Comparison of ENCODE assay signal across 30 mouse cellular contexts in the genomic region with DNA sequence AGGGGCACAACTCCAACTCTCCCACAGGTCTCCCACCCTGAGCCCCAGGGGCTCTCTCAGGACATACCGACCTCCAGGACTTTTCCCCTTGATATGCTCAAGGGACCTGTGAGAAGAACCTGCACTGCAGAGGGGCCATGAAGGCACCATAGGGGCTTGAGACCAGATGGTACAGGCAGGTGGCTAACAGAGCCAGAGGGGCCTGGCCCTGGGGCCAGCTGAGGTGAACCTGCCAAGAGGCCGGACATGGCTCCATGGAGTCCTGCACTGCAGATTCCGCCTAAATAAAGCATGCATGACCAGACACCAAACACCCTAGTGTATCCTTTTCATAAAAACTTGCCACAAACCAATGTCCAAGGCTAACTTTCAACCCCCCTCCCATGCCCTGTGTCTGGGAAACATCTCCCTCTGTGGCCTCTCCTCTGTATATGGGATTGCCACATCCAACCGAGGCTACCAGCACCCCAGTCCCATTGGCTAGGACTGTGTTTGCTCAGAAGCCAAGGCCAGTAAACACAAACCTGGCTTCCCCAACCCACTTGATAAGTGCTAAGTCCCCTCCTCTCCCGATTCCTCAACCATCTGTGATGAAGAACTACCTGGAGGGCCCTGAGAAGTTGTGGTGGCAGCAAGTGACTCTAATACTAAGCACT. TPM values are rescaled to one million over a fixed set of nuclear protein-coding genes. Genes with fewer than 3 reads are reported as not detected.
DNase-seq lines count a peak whose midpoint lies in the region; ATAC-seq and TF ChIP-seq lines count a peak whose summit lies in the region.
"Had no signal": no experiment of that assay in that cellular context is flagged by ENCODE, and none has a peak within 500 bp of the region (broad histone marks: within the 10 kb centered on the region; RNA-seq: fewer than 3 reads in every experiment).

No protein-coding gene starts in this region.

- no peak overlapping the region for H3K4me2 ChIP-seq in liver, embryonic 13.5 days
- no peak overlapping the region for H3K4me2 ChIP-seq in midbrain, embryonic 11.5 days
- H3K4me2 ChIP-seq: forebrain, embryonic 15.5 days; heart, embryonic 13.5 days; kidney, embryonic 15.5 days; limb, embryonic 12.5 days; lung, embryonic 15.5 days; neural tube, embryonic 13.5 days had no signal

- H3K27ac ChIP-seq in liver, embryonic 13.5 days: no peak overlapping the region
- H3K27ac ChIP-seq in midbrain, embryonic 11.5 days (ENCODE audit: low read depth, low read length): no peak overlapping the region
- H3K27ac ChIP-seq: embryonic facial prominence, embryonic 10.5 days; forebrain, embryonic 15.5 days; heart, embryonic 13.5 days; hindbrain, postnatal 0 days; kidney, embryonic 15.5 days; limb, embryonic 12.5 days; lung, embryonic 15.5 days; neural tube, embryonic 13.5 days had no signal

- H3K9me3 ChIP-seq in liver, embryonic 13.5 days (replicated peaks): no peaks in the 10 kb centered on the region
- no peaks in the 10 kb centered on the region for H3K9me3 ChIP-seq in midbrain, embryonic 11.5 days (ENCODE audit: control insufficient read depth, low read length)
- H3K9me3 ChIP-seq: embryonic facial prominence, embryonic 10.5 days; forebrain, embryonic 15.5 days; heart, embryonic 13.5 days; kidney, embryonic 15.5 days; limb, embryonic 12.5 days; lung, embryonic 15.5 days; neural tube, embryonic 13.5 days had no signal

- no peak overlapping the region for H3K9ac ChIP-seq in liver, embryonic 13.5 days
- H3K9ac ChIP-seq in midbrain, embryonic 11.5 days (ENCODE audit: low read length): no peak overlapping the region
- H3K9ac ChIP-seq: forebrain, embryonic 15.5 days; heart, embryonic 13.5 days; kidney, embryonic 15.5 days; limb, embryonic 12.5 days; lung, embryonic 15.5 days; neural tube, embryonic 13.5 days had no signal

- H3K36me3 ChIP-seq in liver, embryonic 13.5 days: no peaks in the 10 kb centered on the region
- H3K36me3 ChIP-seq in midbrain, embryonic 11.5 days (ENCODE audit: control insufficient read depth, insufficient read depth, low read length): no peaks in the 10 kb centered on the region
- H3K36me3 ChIP-seq: embryonic facial prominence, embryonic 10.5 days; forebrain, embryonic 15.5 days; kidney, embryonic 15.5 days; limb, embryonic 12.5 days; lung, embryonic 15.5 days had no signal

- TF ChIP-seq POLR2A in lung, adult 2 months (IDR thresholded peaks at IDR 0.05; ENCODE audit: borderline replicate concordance, extremely low read depth, low read depth, low read length): no peak

- H3K4me3 ChIP-seq in liver, embryonic 13.5 days (replicated peaks): no peak overlapping the region
- no peak overlapping the region for H3K4me3 ChIP-seq in midbrain, embryonic 11.5 days (ENCODE audit: low read depth, low read length)
- H3K4me3 ChIP-seq in lung, adult 2 months (replicated peaks; ENCODE audit: extremely low read depth, low read depth, low read length): no peak overlapping the region
- H3K4me3 ChIP-seq: embryonic facial prominence, embryonic 10.5 days; forebrain, embryonic 15.5 days; heart, embryonic 13.5 days; kidney, embryonic 15.5 days; limb, embryonic 12.5 days; lung, embryonic 15.5 days; myocyte; neural tube, embryonic 13.5 days had no signal

- no peak for TF ChIP-seq CTCF in lung, adult 2 months (IDR thresholded peaks at IDR 0.05; ENCODE audit: insufficient read depth, low read length)

- H3K4me1 ChIP-seq in liver, embryonic 13.5 days (replicated peaks): peaks cover 11% of the 10 kb centered on the region
- H3K4me1 ChIP-seq in midbrain, embryonic 11.5 days (ENCODE audit: control insufficient read depth, insufficient read depth, low read length): no peaks in the 10 kb centered on the region
- H3K4me1 ChIP-seq in lung, adult 2 months (ENCODE audit: control insufficient read depth, insufficient read depth, low read length): no peaks in the 10 kb centered on the region
- H3K4me1 ChIP-seq: embryonic facial prominence, embryonic 10.5 days; kidney, embryonic 15.5 days; lung, embryonic 15.5 days had no signal

- peak; percentile 61 for ATAC-seq in liver, embryonic 13.5 days (ENCODE audit: low read depth)
- ATAC-seq in midbrain, embryonic 11.5 days (ENCODE audit: low FRiP score): no peak
- ATAC-seq: forebrain, embryonic 15.5 days; hindbrain, postnatal 0 days; intestine, postnatal 0 days; midbrain, embryonic 16.5 days had no signal

- no peaks in the 10 kb centered on the region for H3K27me3 ChIP-seq in liver, embryonic 13.5 days
- H3K27me3 ChIP-seq in midbrain, embryonic 11.5 days (ENCODE audit: control insufficient read depth, insufficient read depth, low read length): no peaks in the 10 kb centered on the region
- H3K27me3 ChIP-seq: forebrain, embryonic 15.5 days; heart, embryonic 13.5 days; kidney, embryonic 15.5 days; limb, embryonic 12.5 days; lung, embryonic 15.5 days; neural tube, embryonic 13.5 days had no signal

- WGBS in liver, embryonic 13.5 days (ENCODE audit: insufficient replicate concordance): 72% methylated on average over 5 of the region's 5 CpGs
- WGBS in midbrain, embryonic 11.5 days: 87% methylated on average over 5 of the region's 5 CpGs
- WGBS in lung, adult 2 months: 81% methylated on average over 5 of the region's 5 CpGs

- DNase-seq in brain, adult 2 months (ENCODE audit: low read depth, low spot score): peak; percentile 85
- DNase-seq in cerebellum, adult 11-12 months: peak; percentile 91
- peak; percentile 77 to 85 for DNase-seq in cerebellum, postnatal 10 days
- no peak for DNase-seq in liver, embryonic 13.5 days
- no peak for DNase-seq in midbrain, embryonic 11.5 days (ENCODE audit: low spot score, missing footprints)
- no peak for DNase-seq in lung, adult 2 months
- no peak for DNase-seq in spleen, postnatal 10 days (ENCODE audit: low spot score in 2 of 2)
- no peak for DNase-seq in embryo, embryonic 10 days (ENCODE audit: low spot score)
- DNase-seq: adrenal gland, postnatal 14 days; gastrocnemius, postnatal 10 days; heart, adult 18-20 months; heart, postnatal 14 days; lung, postnatal 36 days; thymus, postnatal 14 days had no signal

RNA-seq across cellular contexts. Expression of gene Lrcol1, which starts 50.6 kb away (rescaled TPM):
- polyA plus RNA-seq in liver, embryonic 13.5 days (2015; fragmentation: Nextera tagmentation; extraction: Ambion mirVana): not detected in 2 replicates
- polyA plus RNA-seq in midbrain, embryonic 11.5 days (2014; fragmentation: Nextera tagmentation; extraction: Ambion mirVana): not detected in 2 replicates
- polyA plus RNA-seq in lung, adult 2 months (2012; rRNA removed): 0.19 and 0.51 TPM in 2 replicates
- polyA plus RNA-seq: brain, embryonic 14.5 days; embryonic facial prominence, embryonic 10.5 days; forebrain, embryonic 15.5 days; heart, embryonic 13.5 days; hindbrain, embryonic 11.5 days; intestine, postnatal 0 days; kidney, embryonic 15.5 days; large intestine, adult 2 months; limb, embryonic 12.5 days; midbrain, embryonic 16.5 days; myocyte; neural tube, embryonic 13.5 days; spleen, adult 2 months; stomach, embryonic 14.5 days had no signal

RNA-seq across cellular contexts. Expression of gene P2rx2, which starts 52.1 kb away (rescaled TPM):
- polyA plus RNA-seq in liver, embryonic 13.5 days (2015; fragmentation: Nextera tagmentation; extraction: Ambion mirVana): not detected in 2 replicates
- polyA plus RNA-seq in midbrain, embryonic 11.5 days (2014; fragmentation: Nextera tagmentation; extraction: Ambion mirVana): 0.88 and 0.92 TPM in 2 replicates
- 1.2 TPM in 2 replicates for polyA plus RNA-seq in lung, adult 2 months (2012; rRNA removed)

RNA-seq across cellular contexts. Expression of gene Fbrsl1, which starts 53.2 kb away (rescaled TPM):
- 3.3 and 3.7 TPM in 2 replicates for polyA plus RNA-seq in liver, embryonic 13.5 days (2015; fragmentation: Nextera tagmentation; extraction: Ambion mirVana)
- polyA plus RNA-seq in midbrain, embryonic 11.5 days (2014; fragmentation: Nextera tagmentation; extraction: Ambion mirVana): 11.3 and 14.9 TPM in 2 replicates
- 64.9 and 107 TPM in 2 replicates for polyA plus RNA-seq in lung, adult 2 months (2012; rRNA removed)

Comparison
In these comparisons a context has a peak if more than half of its experiments do, and no peak if none do; other contexts are left out.
1. DNase-seq: peak in brain, adult 2 months (single experiment), cerebellum, adult 11-12 months (single experiment) and cerebellum, postnatal 10 days (2 of 2); none in liver, embryonic 13.5 days (single experiment), midbrain, embryonic 11.5 days (single experiment), lung, adult 2 months (single experiment), spleen, postnatal 10 days (0 of 2) and embryo, embryonic 10 days (single experiment).